Mouse (Mus musculus) sigmoid colon, adult 10 weeks (tissue): ENCODE results near the gene Clec14a. TPM values are rescaled to one million over a fixed set of nuclear protein-coding genes. Genes with fewer than 3 reads are reported as not detected.

ENCODE experiments used
- polyA plus RNA-seq: library from polyadenylated mRNA; stranded (reverse); fragments of 350-450 nt; fragmentation: Illumina TruSeq; extraction: RNeasy Lipid Tissue Mini Kit (QIAGEN cat#74804); gene quantifications from one replicate; pipeline ENCODE4 v1.2.3, GENCODE M21; 2014; ENCODE audit warnings: low read depth, low replicate concordance

Gene Clec14a
- polyA plus RNA-seq = 32.4 TPM

GRCm38 (mm10) chr12:58268563-58269501 is at the start of gene Clec14a:
Gene Clec14a, minus strand, starts transcription at chr12:58269290.

Other genes with a start within 250 kb of the Clec14a start
- gene Sstr1, start 57.5 kb downstream of the Clec14a start, polyA plus RNA-seq = 0.76 TPM